Mouse (Mus musculus): ENCODE measurements at regions not wholly inside any gene's neighbourhood (a gene's known extent, or its start where the extent isn't known, plus 50 kb on each side); places are given as distances from the start of the nearest gene placed in this dataset.
A peak's percentile ranks its signal among the peaks of the same experiment; 100 is the strongest.

DNA sequence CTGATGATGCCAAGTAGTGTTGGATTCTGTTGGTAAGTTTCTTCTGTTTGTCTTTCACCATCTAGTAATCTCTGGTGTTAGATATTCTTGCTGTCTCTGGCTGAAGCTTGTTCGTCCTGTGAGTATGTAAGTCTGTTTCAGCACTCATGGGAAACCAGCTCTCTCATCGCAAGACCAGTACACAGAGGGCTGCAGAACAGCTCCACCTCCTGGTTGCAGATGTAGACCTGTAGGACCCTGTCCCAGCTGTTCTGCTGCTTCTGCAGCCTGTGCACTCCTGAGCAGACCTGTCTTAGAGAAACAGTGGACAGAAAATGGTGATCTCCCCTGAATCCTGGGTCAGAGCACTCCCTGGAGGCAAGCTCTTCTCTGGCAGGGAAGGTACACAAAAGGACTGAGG lies 443.5 kb upstream of the Tmprss15 start:
- Histone ChIP-seq H3K27me3 (ENCODE audit: control insufficient read depth, insufficient read depth, low read length) (no peaks in the 10 kb centered on the region), H3K27ac (ENCODE audit: low read depth, low read length) (no peak overlapping the region), H3K4me1 (ENCODE audit: control insufficient read depth, insufficient read depth, low read length) (no peaks in the 10 kb centered on the region), H3K9ac (replicated peaks; ENCODE audit: low read depth, low read length) (no peak overlapping the region), H3K36me3 (ENCODE audit: control insufficient read depth, insufficient read depth, low read length) (no peaks in the 10 kb centered on the region), H3K4me3 (ENCODE audit: low read depth, low read length) (no peak overlapping the region), H3K9me3 (ENCODE audit: control insufficient read depth, low read length) (no peaks in the 10 kb centered on the region), H3K4me2 (ENCODE audit: low read depth, low read length) (no peak overlapping the region)
- no peak; the same call in 1 of the 2 replicates for ATAC-seq (ENCODE audit: low read depth)
- 72% methylated on average over 2 of the region's 2 CpGs for WGBS

DNA sequence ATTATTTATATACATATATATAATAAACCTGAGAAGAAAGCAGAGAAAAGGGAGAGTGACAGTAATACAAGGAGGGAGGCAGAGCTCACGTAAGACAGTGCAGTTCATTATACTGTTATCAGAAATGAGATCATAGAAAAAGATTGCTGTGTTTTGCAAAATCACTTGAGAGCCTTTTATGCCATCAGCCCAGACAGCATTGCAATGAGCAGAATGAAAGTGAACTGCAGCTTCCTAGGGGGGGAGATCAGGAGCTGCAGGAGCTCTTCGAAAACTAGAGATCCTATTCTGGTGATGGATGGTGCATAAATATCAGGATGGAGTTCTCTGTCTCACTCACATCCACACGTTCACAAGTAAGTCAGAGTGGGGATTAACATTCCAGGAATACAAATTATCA lies 401.6 kb upstream of the Tmprss15 start:
- Histone ChIP-seq H3K9ac (replicated peaks; ENCODE audit: low read depth, low read length) (no peak overlapping the region), H3K9me3 (ENCODE audit: control insufficient read depth, low read length) (no peaks in the 10 kb centered on the region), H3K27me3 (ENCODE audit: control insufficient read depth, insufficient read depth, low read length) (no peaks in the 10 kb centered on the region), H3K4me1 (ENCODE audit: control insufficient read depth, insufficient read depth, low read length) (no peaks in the 10 kb centered on the region), H3K36me3 (ENCODE audit: control insufficient read depth, insufficient read depth, low read length) (no peaks in the 10 kb centered on the region), H3K4me2 (ENCODE audit: low read depth, low read length) (no peak overlapping the region), H3K27ac (ENCODE audit: low read depth, low read length) (no peak overlapping the region), H3K4me3 (ENCODE audit: low read depth, low read length) (no peak overlapping the region)
- ATAC-seq (ENCODE audit: low read depth): no peak
- 48% methylated on average over 3 of the region's 3 CpGs for WGBS

DNA sequence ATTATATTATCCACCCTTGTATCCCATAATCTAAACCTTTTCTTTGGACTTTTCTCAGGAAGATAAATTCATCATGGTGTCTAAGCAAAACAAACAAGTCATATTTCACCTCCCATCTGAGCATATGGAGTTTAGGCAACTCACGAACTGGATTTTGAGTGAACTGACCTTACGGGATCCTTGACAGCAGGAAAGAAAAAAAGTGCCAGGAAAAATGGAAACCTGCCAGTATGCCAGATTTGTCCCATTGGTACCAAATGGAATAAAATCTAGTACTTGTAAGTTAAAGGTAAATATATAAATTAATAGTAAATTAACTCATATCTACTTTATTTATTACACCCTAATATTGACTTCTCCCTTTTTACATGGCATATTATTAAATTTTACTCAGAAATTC lies 360.0 kb upstream of the Tmprss15 start:
- Histone ChIP-seq H3K4me2 (ENCODE audit: low read depth, low read length) (no peak overlapping the region), H3K27me3 (ENCODE audit: control insufficient read depth, insufficient read depth, low read length) (no peaks in the 10 kb centered on the region), H3K9me3 (ENCODE audit: control insufficient read depth, low read length) (no peaks in the 10 kb centered on the region), H3K36me3 (ENCODE audit: control insufficient read depth, insufficient read depth, low read length) (no peaks in the 10 kb centered on the region), H3K4me1 (ENCODE audit: control insufficient read depth, insufficient read depth, low read length) (no peaks in the 10 kb centered on the region), H3K27ac (ENCODE audit: low read depth, low read length) (no peak overlapping the region), H3K4me3 (ENCODE audit: low read depth, low read length) (no peak overlapping the region), H3K9ac (replicated peaks; ENCODE audit: low read depth, low read length) (no peak overlapping the region)
- WGBS: 38% methylated on average over 2 of the region's 2 CpGs
- ATAC-seq (ENCODE audit: low read depth): no peak

DNA sequence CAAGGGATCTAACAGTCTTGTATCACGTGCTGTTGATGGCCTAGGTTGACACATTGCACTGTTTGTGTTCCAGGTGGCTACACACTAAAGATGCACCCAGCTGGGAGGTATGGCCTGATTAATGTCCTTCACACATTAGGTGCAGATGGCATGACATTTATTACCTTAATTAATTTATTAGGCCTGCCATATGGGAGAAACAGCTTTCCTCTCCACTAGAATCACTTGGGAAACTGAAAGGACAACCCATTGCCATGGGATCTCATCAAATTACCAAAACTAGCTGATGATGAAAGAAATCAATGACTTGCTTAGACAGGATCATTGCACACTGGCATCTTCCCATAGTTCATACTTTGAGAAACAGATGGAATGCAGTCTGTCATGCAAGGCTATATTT lies 358.8 kb upstream of the Tmprss15 start:
- Histone ChIP-seq H3K9ac (replicated peaks; ENCODE audit: low read depth, low read length) (no peak overlapping the region), H3K27ac (ENCODE audit: low read depth, low read length) (no peak overlapping the region), H3K27me3 (ENCODE audit: control insufficient read depth, insufficient read depth, low read length) (no peaks in the 10 kb centered on the region), H3K9me3 (ENCODE audit: control insufficient read depth, low read length) (no peaks in the 10 kb centered on the region), H3K4me3 (ENCODE audit: low read depth, low read length) (no peak overlapping the region), H3K4me2 (ENCODE audit: low read depth, low read length) (no peak overlapping the region), H3K36me3 (ENCODE audit: control insufficient read depth, insufficient read depth, low read length) (no peaks in the 10 kb centered on the region), H3K4me1 (ENCODE audit: control insufficient read depth, insufficient read depth, low read length) (no peaks in the 10 kb centered on the region)
- ATAC-seq (ENCODE audit: low read depth): peak; percentile 92
- WGBS: 2% methylated on average over 1 of the region's 1 CpGs

DNA sequence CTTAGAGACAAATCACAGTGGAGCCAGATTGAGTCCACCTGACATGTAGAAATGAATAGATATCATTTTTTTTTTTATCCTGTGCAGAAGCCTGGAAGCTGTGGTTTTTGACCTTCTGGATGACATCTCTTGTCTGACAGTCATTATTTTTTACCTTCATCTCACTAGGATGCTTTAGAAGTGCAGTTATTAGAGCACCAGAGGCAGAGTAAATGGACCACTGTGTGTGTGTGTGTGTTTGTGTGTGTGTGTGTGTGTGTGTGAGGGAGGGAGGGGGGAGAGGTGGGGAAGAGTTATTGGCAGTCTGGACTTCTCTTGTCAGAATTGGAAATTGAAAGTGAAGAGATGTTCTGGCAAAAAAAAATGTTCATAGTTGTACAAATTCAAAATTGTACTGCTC lies 316.5 kb upstream of the Tmprss15 start:
- no peaks in the 10 kb centered on the region for H3K9me3 ChIP-seq (ENCODE audit: control insufficient read depth, low read length)
- no peaks in the 10 kb centered on the region for H3K4me1 ChIP-seq (ENCODE audit: control insufficient read depth, insufficient read depth, low read length)
- no peaks in the 10 kb centered on the region for H3K36me3 ChIP-seq (ENCODE audit: control insufficient read depth, insufficient read depth, low read length)
- no peak overlapping the region for H3K27ac ChIP-seq (ENCODE audit: low read depth, low read length)
- H3K4me2 ChIP-seq (ENCODE audit: low read depth, low read length): no peak overlapping the region
- no peak overlapping the region for H3K4me3 ChIP-seq (ENCODE audit: low read depth, low read length)
- no peak overlapping the region for H3K9ac ChIP-seq (replicated peaks; ENCODE audit: low read depth, low read length)
- H3K27me3 ChIP-seq (ENCODE audit: control insufficient read depth, insufficient read depth, low read length): no peaks in the 10 kb centered on the region
- no peak; the same call in 1 of the 2 replicates for ATAC-seq (ENCODE audit: low read depth)

DNA sequence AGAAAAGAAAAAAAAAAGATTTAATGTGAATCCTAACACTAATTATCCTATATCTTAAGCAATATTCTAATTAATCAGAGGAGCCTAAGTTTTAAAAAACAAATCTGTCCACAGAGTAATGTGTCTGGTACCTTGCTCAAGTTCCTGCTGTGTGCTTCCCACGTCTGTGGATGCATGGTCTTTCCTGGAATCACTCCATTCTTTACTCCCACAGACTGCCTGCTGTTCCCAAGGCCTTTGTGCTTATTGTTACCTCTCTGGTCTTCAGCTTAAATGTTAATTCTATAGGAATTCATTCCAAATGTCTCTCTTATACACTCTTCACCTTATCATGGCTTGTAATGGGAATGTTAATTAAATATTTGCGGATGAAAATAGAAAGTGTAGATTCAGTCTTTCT lies 315.3 kb upstream of the Tmprss15 start:
- H3K27ac ChIP-seq (ENCODE audit: low read depth, low read length): no peak overlapping the region
- H3K9me3 ChIP-seq (ENCODE audit: control insufficient read depth, low read length): no peaks in the 10 kb centered on the region
- H3K27me3 ChIP-seq (ENCODE audit: control insufficient read depth, insufficient read depth, low read length): no peaks in the 10 kb centered on the region
- no peak overlapping the region for H3K4me2 ChIP-seq (ENCODE audit: low read depth, low read length)
- no peak for ATAC-seq (ENCODE audit: low read depth)
- H3K4me3 ChIP-seq (ENCODE audit: low read depth, low read length): no peak overlapping the region
- H3K36me3 ChIP-seq (ENCODE audit: control insufficient read depth, insufficient read depth, low read length): no peaks in the 10 kb centered on the region
- H3K9ac ChIP-seq (replicated peaks; ENCODE audit: low read depth, low read length): no peak overlapping the region
- WGBS: 45% methylated on average over 2 of the region's 2 CpGs
- no peaks in the 10 kb centered on the region for H3K4me1 ChIP-seq (ENCODE audit: control insufficient read depth, insufficient read depth, low read length)

DNA sequence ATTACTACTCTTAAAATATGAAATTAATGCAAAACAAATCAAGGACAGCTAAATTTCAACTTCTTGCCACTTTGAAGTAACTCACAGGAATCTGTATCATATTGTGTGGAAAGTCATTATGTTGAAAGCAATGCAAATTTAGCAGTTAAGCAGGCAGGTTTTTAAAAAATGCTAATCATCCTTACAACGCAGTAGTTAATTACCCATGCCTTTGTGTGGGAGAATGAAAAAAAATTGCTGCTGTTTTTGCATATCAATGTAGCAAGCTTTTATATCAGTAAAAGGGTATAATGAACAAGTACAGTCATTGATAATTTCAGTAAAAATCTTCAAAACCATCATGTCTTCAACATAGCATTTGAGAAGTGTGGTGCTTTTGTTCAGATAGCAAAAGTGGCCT lies 313.2 kb upstream of the Tmprss15 start:
- Histone ChIP-seq H3K4me3 (ENCODE audit: low read depth, low read length) (no peak overlapping the region), H3K36me3 (ENCODE audit: control insufficient read depth, insufficient read depth, low read length) (no peaks in the 10 kb centered on the region), H3K9me3 (ENCODE audit: control insufficient read depth, low read length) (no peaks in the 10 kb centered on the region), H3K27ac (ENCODE audit: low read depth, low read length) (no peak overlapping the region), H3K9ac (replicated peaks; ENCODE audit: low read depth, low read length) (no peak overlapping the region), H3K27me3 (ENCODE audit: control insufficient read depth, insufficient read depth, low read length) (no peaks in the 10 kb centered on the region), H3K4me1 (ENCODE audit: control insufficient read depth, insufficient read depth, low read length) (no peaks in the 10 kb centered on the region), H3K4me2 (ENCODE audit: low read depth, low read length) (no peak overlapping the region)
- WGBS: 42% methylated on average over 1 of the region's 1 CpGs
- no peak for ATAC-seq (ENCODE audit: low read depth)

DNA sequence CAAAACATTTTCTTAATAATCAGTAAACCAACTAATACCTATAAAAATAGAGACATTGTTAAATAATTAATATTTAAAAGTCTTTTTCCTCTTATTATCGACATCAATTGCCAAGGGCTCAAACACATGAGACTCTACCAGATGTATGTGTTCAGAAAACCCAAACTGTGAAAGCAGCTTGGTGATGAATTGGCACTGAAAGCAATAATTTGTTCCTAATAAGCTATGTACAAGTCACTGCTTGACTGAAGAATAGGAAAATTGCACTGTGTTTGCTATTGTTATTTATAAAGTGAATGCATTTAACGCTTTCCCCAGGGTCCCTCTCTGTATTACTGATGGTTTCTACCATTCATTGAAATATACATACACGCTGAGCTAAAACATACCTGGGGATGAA lies 309.2 kb upstream of the Tmprss15 start:
- Histone ChIP-seq H3K27me3 (ENCODE audit: control insufficient read depth, insufficient read depth, low read length) (no peaks in the 10 kb centered on the region), H3K9me3 (ENCODE audit: control insufficient read depth, low read length) (no peaks in the 10 kb centered on the region), H3K9ac (replicated peaks; ENCODE audit: low read depth, low read length) (no peak overlapping the region), H3K4me2 (ENCODE audit: low read depth, low read length) (no peak overlapping the region), H3K27ac (ENCODE audit: low read depth, low read length) (no peak overlapping the region), H3K4me3 (ENCODE audit: low read depth, low read length) (no peak overlapping the region), H3K36me3 (ENCODE audit: control insufficient read depth, insufficient read depth, low read length) (no peaks in the 10 kb centered on the region), H3K4me1 (ENCODE audit: control insufficient read depth, insufficient read depth, low read length) (no peaks in the 10 kb centered on the region)
- WGBS: 67% methylated on average over 3 of the region's 3 CpGs
- 0 out of 2 replicates have a peak, but pooled peaks have one; percentile 21 for ATAC-seq (ENCODE audit: low read depth)

DNA sequence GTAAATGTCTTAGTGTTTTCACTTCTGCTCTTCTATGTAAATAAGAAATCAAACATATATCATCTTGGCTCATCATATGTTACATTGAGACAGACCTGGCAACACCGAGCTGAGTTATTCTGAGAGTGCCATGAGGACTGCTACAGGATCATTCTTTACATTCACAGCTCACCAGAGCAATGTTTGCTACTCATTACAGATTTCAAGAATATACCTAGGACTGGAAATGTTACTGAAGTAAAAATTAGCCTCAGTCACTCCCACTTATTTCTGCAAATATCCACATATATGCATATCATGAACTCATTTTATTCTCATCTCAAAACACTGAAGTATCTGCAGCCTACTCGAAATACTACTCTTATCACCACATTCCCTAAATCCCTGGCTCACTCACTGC lies 307.6 kb upstream of the Tmprss15 start:
- 91% methylated on average over 2 of the region's 2 CpGs for WGBS
- ATAC-seq (ENCODE audit: low read depth): no peak
- Histone ChIP-seq H3K4me1 (ENCODE audit: control insufficient read depth, insufficient read depth, low read length) (no peaks in the 10 kb centered on the region), H3K9me3 (ENCODE audit: control insufficient read depth, low read length) (no peaks in the 10 kb centered on the region), H3K27ac (ENCODE audit: low read depth, low read length) (no peak overlapping the region), H3K27me3 (ENCODE audit: control insufficient read depth, insufficient read depth, low read length) (no peaks in the 10 kb centered on the region), H3K4me2 (ENCODE audit: low read depth, low read length) (no peak overlapping the region), H3K36me3 (ENCODE audit: control insufficient read depth, insufficient read depth, low read length) (no peaks in the 10 kb centered on the region), H3K9ac (replicated peaks; ENCODE audit: low read depth, low read length) (no peak overlapping the region), H3K4me3 (ENCODE audit: low read depth, low read length) (no peak overlapping the region)

DNA sequence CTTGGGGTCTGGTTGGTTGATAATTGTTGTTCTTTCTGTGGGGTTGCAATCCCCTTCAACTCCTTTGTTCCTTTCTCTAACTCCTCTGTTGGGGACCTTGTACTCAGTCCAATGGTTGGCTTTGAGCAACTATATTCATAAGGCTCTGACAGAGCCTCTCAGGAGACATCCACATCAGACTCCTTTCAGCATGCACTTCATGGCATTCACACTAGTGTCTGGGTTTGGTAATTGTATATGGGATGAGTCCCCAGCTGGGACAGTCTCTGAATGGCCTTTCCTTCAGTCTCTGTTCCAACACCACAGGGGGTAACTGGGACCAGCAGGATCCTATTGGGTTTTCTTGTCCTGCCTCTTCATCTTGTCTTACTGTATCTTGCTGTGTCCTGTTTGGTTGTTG lies 303.5 kb upstream of the Tmprss15 start:
- no peaks in the 10 kb centered on the region for H3K9me3 ChIP-seq (ENCODE audit: control insufficient read depth, low read length)
- no peak overlapping the region for H3K4me2 ChIP-seq (ENCODE audit: low read depth, low read length)
- H3K36me3 ChIP-seq (ENCODE audit: control insufficient read depth, insufficient read depth, low read length): no peaks in the 10 kb centered on the region
- no peak overlapping the region for H3K9ac ChIP-seq (replicated peaks; ENCODE audit: low read depth, low read length)
- no peaks in the 10 kb centered on the region for H3K4me1 ChIP-seq (ENCODE audit: control insufficient read depth, insufficient read depth, low read length)
- no peak for ATAC-seq (ENCODE audit: low read depth)
- no peaks in the 10 kb centered on the region for H3K27me3 ChIP-seq (ENCODE audit: control insufficient read depth, insufficient read depth, low read length)
- no peak overlapping the region for H3K4me3 ChIP-seq (ENCODE audit: low read depth, low read length)
- no peak overlapping the region for H3K27ac ChIP-seq (ENCODE audit: low read depth, low read length)
